8 mouse cellular contexts compared by ENCODE assay signal in the genomic region with DNA sequence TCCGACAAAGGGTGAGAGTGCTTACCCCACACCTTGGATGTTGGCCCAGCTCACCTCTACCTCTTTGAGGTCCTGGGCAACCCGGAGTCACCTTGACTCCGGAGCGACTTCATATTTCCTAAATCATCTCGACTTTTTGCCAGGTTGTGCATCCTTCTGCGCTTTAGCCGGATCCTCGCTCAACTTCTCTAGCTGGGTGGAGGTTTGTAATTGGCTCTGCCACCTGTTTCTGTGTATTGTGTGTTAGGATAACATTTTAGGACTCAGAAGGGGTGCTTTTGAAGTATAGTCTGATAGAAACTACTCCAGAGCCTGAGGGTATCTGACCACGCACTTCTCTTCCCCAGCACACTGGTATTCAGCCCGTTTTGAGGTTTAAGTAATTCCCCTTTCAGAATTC. TPM values are rescaled to one million over a fixed set of nuclear protein-coding genes. Genes with fewer than 3 reads are reported as not detected.
DNase-seq lines count a peak whose midpoint lies in the region; ATAC-seq and TF ChIP-seq lines count a peak whose summit lies in the region.

No protein-coding gene starts in this region.

- WGBS in heart, embryonic 12.5 days, result 3% methylated on average over 10 of the region's 10 CpGs
- WGBS in heart, embryonic 16.5 days, result 2% methylated on average over 10 of the region's 10 CpGs
- WGBS in macrophage (ENCODE audit: missing documents), result 2% methylated on average over 10 of the region's 10 CpGs

- peak overlapping the region; percentile 73 for H3K27ac ChIP-seq in heart, embryonic 12.5 days (ENCODE audit: poor library complexity, severe bottlenecking)
- peak overlapping the region; percentile 18 for H3K27ac ChIP-seq in MEL (ENCODE audit: control insufficient read depth, low read depth, low read length)
- peak overlapping the region; percentile 41 for H3K27ac ChIP-seq in heart, embryonic 16.5 days (ENCODE audit: low read length)
- H3K27ac ChIP-seq in macrophage, result peak overlapping the region; percentile 68

- TF ChIP-seq EP300 in MEL (IDR thresholded peaks at IDR 0.05; ENCODE audit: low read depth in 1 of 2, low read length in 2 of 2), result no peak

- no peak for TF ChIP-seq CTCF in MEL (IDR thresholded peaks at IDR 0.05 in 2 of 3, conservative IDR thresholded peaks at IDR 0.05 in 1 of 3; ENCODE audit: control insufficient read depth in 1 of 3, insufficient read depth in 1 of 3, low read depth in 2 of 3, low read length in 3 of 3, poor library complexity in 1 of 3, severe bottlenecking in 1 of 3)

- TF ChIP-seq POLR2A in MEL (IDR thresholded peaks at IDR 0.05; ENCODE audit: control insufficient read depth in 1 of 2, insufficient read depth in 1 of 2, low read depth in 1 of 2, low read length in 2 of 2, poor library complexity in 1 of 2), result no peak

- peak overlapping the region; percentile 76 for H3K4me2 ChIP-seq in heart, embryonic 12.5 days
- peak overlapping the region; percentile 80 for H3K4me2 ChIP-seq in heart, embryonic 16.5 days (ENCODE audit: low read depth, low read length)

- no peaks in the 10 kb centered on the region for H3K9me3 ChIP-seq in heart, embryonic 12.5 days (replicated peaks)
- H3K9me3 ChIP-seq in MEL (replicated peaks; ENCODE audit: insufficient read depth, low read length), result no peaks in the 10 kb centered on the region
- H3K9me3 ChIP-seq in heart, embryonic 16.5 days (replicated peaks; ENCODE audit: control insufficient read depth, low read length), result no peaks in the 10 kb centered on the region

- no peak for ATAC-seq in heart, embryonic 12.5 days (ENCODE audit: insufficient number of reproducible peaks, low FRiP score)
- no peak for ATAC-seq in heart, embryonic 16.5 days (replicated peaks; ENCODE audit: extremely low read depth, insufficient read depth, low FRiP score)

- no peak for TF ChIP-seq RAD21 in MEL (IDR thresholded peaks at IDR 0.05; ENCODE audit: low read depth, low read length)

- H3K79me2 ChIP-seq in MEL (ENCODE audit: control insufficient read depth, insufficient read depth, low read length, poor library complexity) (peaks cover 16% of the 10 kb centered on the region), macrophage (ENCODE audit: inconsistent target) (peaks cover 57% of the 10 kb centered on the region)

- H3K27me3 ChIP-seq in heart, embryonic 12.5 days (replicated peaks), result no peaks in the 10 kb centered on the region
- no peaks in the 10 kb centered on the region for H3K27me3 ChIP-seq in MEL (ENCODE audit: control insufficient read depth in 1 of 2, insufficient read depth in 2 of 2, low read length in 2 of 2)
- H3K27me3 ChIP-seq in heart, embryonic 16.5 days (ENCODE audit: control insufficient read depth, insufficient read depth, low read length), result no peaks in the 10 kb centered on the region

- peak overlapping the region; percentile 91 for H3K9ac ChIP-seq in heart, embryonic 12.5 days
- peak overlapping the region; percentile 83 for H3K9ac ChIP-seq in MEL (ENCODE audit: control insufficient read depth, low read depth, low read length, poor library complexity, severe bottlenecking)
- peak overlapping the region; percentile 80 for H3K9ac ChIP-seq in heart, embryonic 16.5 days (ENCODE audit: low read length)

- peaks cover 24% of the 10 kb centered on the region for H3K4me1 ChIP-seq in heart, embryonic 12.5 days (replicated peaks)
- peaks cover 0 to 5% of the 10 kb centered on the region in 2 experiments; a peak in 2 of 4 replicates for H3K4me1 ChIP-seq in MEL (ENCODE audit: control insufficient read depth in 1 of 2, insufficient read depth in 2 of 2, low read length in 2 of 2)
- peaks cover 13% of the 10 kb centered on the region for H3K4me1 ChIP-seq in heart, embryonic 16.5 days (ENCODE audit: control insufficient read depth, insufficient read depth, low read length)

- no peak for DNase-seq in heart, postnatal 4 days
- DNase-seq in MEL (ENCODE audit: low read depth, low spot score), result peak; percentile 60
- no peak for DNase-seq in ovary, postnatal 36 days (ENCODE audit: low spot score)
- DNase-seq in kidney, postnatal 36 days, result no peak
- DNase-seq in kidney, postnatal 10 days, result no peak

- peaks cover 18% of the 10 kb centered on the region for H3K36me3 ChIP-seq in heart, embryonic 12.5 days
- peaks cover 0 to 14% of the 10 kb centered on the region in 2 experiments; a peak in 2 of 4 replicates for H3K36me3 ChIP-seq in MEL (ENCODE audit: control insufficient read depth in 1 of 2, insufficient read depth in 2 of 2, low read length in 2 of 2)
- H3K36me3 ChIP-seq in heart, embryonic 16.5 days (ENCODE audit: control insufficient read depth, insufficient read depth), result peaks cover 4% of the 10 kb centered on the region
- H3K36me3 ChIP-seq in macrophage (ENCODE audit: inconsistent target), result peaks cover 8% of the 10 kb centered on the region; the same call in 1 of the 2 replicates

- peak overlapping the region; percentile 80 for H3K4me3 ChIP-seq in heart, embryonic 12.5 days
- H3K4me3 ChIP-seq in MEL (ENCODE audit: control insufficient read depth in 1 of 2, insufficient read depth in 1 of 2, low read depth in 2 of 2, low read length in 2 of 2), result peak overlapping the region; percentile 83 to 85
- H3K4me3 ChIP-seq in heart, embryonic 16.5 days (ENCODE audit: low read length), result peak overlapping the region; percentile 74
- H3K4me3 ChIP-seq in macrophage (ENCODE audit: inconsistent target), result peak overlapping the region; percentile 88

TF ChIP-seq in MEL, 35 proteins besides CTCF, POLR2A, EP300 and RAD21:
- no peak for TF ChIP-seq ZNF384 (IDR thresholded peaks at IDR 0.05; ENCODE audit: low read depth, low read length)
- no peak for TF ChIP-seq MYB (IDR thresholded peaks at IDR 0.05; ENCODE audit: low read depth, low read length)
- no peak for TF ChIP-seq POLR2AphosphoS2 (IDR thresholded peaks at IDR 0.05; ENCODE audit: low read length)
- no peak for TF ChIP-seq MYC (IDR thresholded peaks at IDR 0.05; ENCODE audit: low read depth, low read length)
- TF ChIP-seq MXI1 (IDR thresholded peaks at IDR 0.05; ENCODE audit: low read depth, low read length), result no peak
- TF ChIP-seq SMC3 (IDR thresholded peaks at IDR 0.05; ENCODE audit: low read depth, low read length), result no peak
- TF ChIP-seq USF2 (IDR thresholded peaks at IDR 0.05; ENCODE audit: borderline replicate concordance in 1 of 2, insufficient read depth in 1 of 2, low read depth in 1 of 2, low read length in 2 of 2), result no peak
- no peak for TF ChIP-seq JUND (IDR thresholded peaks at IDR 0.05; ENCODE audit: low read depth, low read length)
- no peak for TF ChIP-seq GATA1 (IDR thresholded peaks at IDR 0.05; ENCODE audit: low read depth, low read length)
- no peak for TF ChIP-seq TCF12 (IDR thresholded peaks at IDR 0.05; ENCODE audit: low read depth, low read length)
- TF ChIP-seq E2F4 (IDR thresholded peaks at IDR 0.05; ENCODE audit: borderline replicate concordance, low read depth, low read length), result no peak
- no peak for TF ChIP-seq ZMIZ1 (IDR thresholded peaks at IDR 0.05; ENCODE audit: low read depth, low read length)
- TF ChIP-seq MEF2A (IDR thresholded peaks at IDR 0.05; ENCODE audit: extremely low read depth, insufficient replicate concordance, low read depth, low read length, poor library complexity, severe bottlenecking), result no peak
- no peak for TF ChIP-seq ZC3H11A (IDR thresholded peaks at IDR 0.05; ENCODE audit: low read depth, low read length)
- no peak for TF ChIP-seq USF1 (IDR thresholded peaks at IDR 0.05; ENCODE audit: low read depth, low read length)
- no peak for TF ChIP-seq RCOR1 (IDR thresholded peaks at IDR 0.05; ENCODE audit: low read depth, low read length)

RNA-seq across cellular contexts. Expression of gene Marf1, which starts 0.6 kb away (rescaled TPM):
- 9.2 and 9.4 TPM in 2 replicates for polyA plus RNA-seq in heart, embryonic 12.5 days (2016; fragmentation: Nextera tagmentation; extraction: Ambion mirVana)
- 10 to 100 TPM; 24.7 to 24.8 TPM for total RNA-seq in heart, postnatal 4 days (2021)
- 8.7 and 9.3 TPM in 2 replicates for total RNA-seq in MEL (2012; rRNA removed)
- polyA plus RNA-seq in MEL (2012; ENCODE audit: insufficient read depth in 1 of 2, insufficient read length in 2 of 2, low read depth in 1 of 2, low replicate concordance in 2 of 2, missing spikeins in 1 of 2) (10 to 100 TPM in 1 of 2 experiments, not detected in 1; 16.2 TPM), macrophage (2018) (17.0 to 25.5 TPM (median 17.4 TPM) in 3 replicates)
- 9.0 and 10.1 TPM in 2 replicates for polyA plus RNA-seq in heart, embryonic 16.5 days (2015; fragmentation: Nextera tagmentation; extraction: Ambion mirVana)
- 100 to 1,000 TPM; 111 to 697 (median 227) TPM for total RNA-seq in macrophage (2018; cell fraction: chromatin; rRNA removed)
- total RNA-seq in macrophage (2018; cell fraction: cytosol; rRNA removed), result 10 to 100 TPM; 18.9 to 44.0 (median 32.8) TPM
- total RNA-seq in macrophage (2018; cell fraction: nucleus; rRNA removed), result 100 to 1,000 TPM in 23 of 26 experiments, 10 to 100 TPM in 3; 82.4 to 426 (median 148) TPM

RNA-seq across cellular contexts. Expression of gene Nde1, which starts 0.7 kb away (rescaled TPM):
- 77.5 and 80.1 TPM in 2 replicates for polyA plus RNA-seq in heart, embryonic 12.5 days (2016; fragmentation: Nextera tagmentation; extraction: Ambion mirVana)
- total RNA-seq in heart, postnatal 4 days (2021), result 10 to 100 TPM; 48.7 to 52.7 TPM
- total RNA-seq in MEL (2012; rRNA removed), result 25.2 and 25.8 TPM in 2 replicates
- polyA plus RNA-seq in MEL (2012; ENCODE audit: insufficient read depth in 1 of 2, insufficient read length in 2 of 2, low read depth in 1 of 2, low replicate concordance in 2 of 2, missing spikeins in 1 of 2) (10 to 100 TPM in 1 of 2 experiments, not detected in 1; 42.5 TPM), macrophage (2018) (29.3 to 47.9 TPM (median 40.1 TPM) in 3 replicates)
- polyA plus RNA-seq in heart, embryonic 16.5 days (2015; fragmentation: Nextera tagmentation; extraction: Ambion mirVana), result 79.7 and 80.4 TPM in 2 replicates
- total RNA-seq in macrophage (2018; cell fraction: chromatin; rRNA removed), result 100 to 1,000 TPM in 7 of 26 experiments, 10 to 100 TPM in 19; 34.3 to 192 (median 72.7) TPM
- 10 to 100 TPM; 19.3 to 33.4 (median 26.2) TPM for total RNA-seq in macrophage (2018; cell fraction: cytosol; rRNA removed)
- total RNA-seq in macrophage (2018; cell fraction: nucleus; rRNA removed), result 100 to 1,000 TPM in 1 of 26 experiments, 10 to 100 TPM in 25; 17.0 to 132 (median 39.4) TPM

Comparison
In these comparisons a context has a peak if more than half of its experiments do, and no peak if none do; other contexts are left out.
1. H3K27ac ChIP-seq: peak in every context shown above with its lines; median percentile 73 in heart, embryonic 12.5 days; 68 in macrophage; 41 in heart, embryonic 16.5 days; 18 in MEL.